Mouse (Mus musculus): ENCODE data around the gene Sfxn5.

DNA sequence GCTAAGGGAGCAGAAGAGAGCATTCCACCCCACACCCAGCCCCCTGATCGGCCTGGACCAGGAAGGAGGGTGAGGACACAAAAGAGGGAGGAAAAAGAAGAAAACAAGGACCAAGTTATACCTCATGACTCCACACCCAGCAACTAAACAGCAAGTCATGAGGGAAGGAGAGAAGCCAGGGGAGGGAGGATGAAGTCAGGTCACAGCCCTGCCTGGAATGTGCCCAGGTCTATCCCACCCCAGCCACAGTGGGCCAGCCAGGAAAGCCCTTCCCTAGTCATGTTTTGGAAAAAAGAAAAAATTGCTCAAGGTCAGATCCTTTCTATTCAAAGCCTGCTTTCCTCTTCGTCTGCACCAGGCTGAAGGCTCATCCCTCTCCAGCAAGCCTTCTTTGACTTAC lies 39.3 kb upstream of the Sfxn5 start:
- TF ChIP-seq POLR2A (IDR thresholded peaks at IDR 0.05; ENCODE audit: low read depth, low read length) (no peak), CTCF (conservative IDR thresholded peaks at IDR 0.05; ENCODE audit: insufficient read depth, insufficient read length, low read depth, low read length) (no peak)
